Mouse (Mus musculus): Measurements from ENCODE around the gene Moxd1. TPM values are rescaled to one million over a fixed set of nuclear protein-coding genes. Genes with fewer than 3 reads are reported as not detected.
A peak's percentile ranks its signal among the peaks of the same experiment; 100 is the strongest.
"Not testable (repeated sequence)": the region's sequence is repeated elsewhere in the genome, so short reads cannot be mapped to it uniquely, and the experiment has no call there.

The Moxd1 gene
- polyA plus RNA-seq, 1 experiment, result 8.8 TPM

GRCm38 (mm10) chr10:24298260-24299244, 75.2 kb downstream of the Moxd1 start:
- TF ChIP-seq POLR2A (IDR thresholded peaks at IDR 0.05; ENCODE audit: insufficient read depth, low read length) (no peak), EP300 (IDR thresholded peaks at IDR 0.05; ENCODE audit: insufficient read depth, low read depth, low read length) (no peak), CTCF (IDR thresholded peaks at IDR 0.05; ENCODE audit: low read depth, low read length) (peak; percentile 28)
- H3K36me3 ChIP-seq (ENCODE audit: control insufficient read depth, insufficient read depth, low read length, poor library complexity, severe bottlenecking), result no peaks in the 10 kb centered on the region
- no peak overlapping the region for H3K9ac ChIP-seq (ENCODE audit: low read depth, poor library complexity, severe bottlenecking)
- H3K4me3 ChIP-seq (ENCODE audit: low read depth, low read length), result no peak overlapping the region
- no peaks in the 10 kb centered on the region for H3K4me1 ChIP-seq (ENCODE audit: control insufficient read depth, insufficient read depth, low read length)
- no peak overlapping the region for H3K27ac ChIP-seq (ENCODE audit: insufficient read depth, low read length)
- H3K9me3 ChIP-seq (replicated peaks; ENCODE audit: control insufficient read depth, insufficient read depth, low read length, poor library complexity, severe bottlenecking), result no peaks in the 10 kb centered on the region
- H3K27me3 ChIP-seq (ENCODE audit: control insufficient read depth, insufficient read depth, low read length, poor library complexity, severe bottlenecking), result no peaks in the 10 kb centered on the region

DNA sequence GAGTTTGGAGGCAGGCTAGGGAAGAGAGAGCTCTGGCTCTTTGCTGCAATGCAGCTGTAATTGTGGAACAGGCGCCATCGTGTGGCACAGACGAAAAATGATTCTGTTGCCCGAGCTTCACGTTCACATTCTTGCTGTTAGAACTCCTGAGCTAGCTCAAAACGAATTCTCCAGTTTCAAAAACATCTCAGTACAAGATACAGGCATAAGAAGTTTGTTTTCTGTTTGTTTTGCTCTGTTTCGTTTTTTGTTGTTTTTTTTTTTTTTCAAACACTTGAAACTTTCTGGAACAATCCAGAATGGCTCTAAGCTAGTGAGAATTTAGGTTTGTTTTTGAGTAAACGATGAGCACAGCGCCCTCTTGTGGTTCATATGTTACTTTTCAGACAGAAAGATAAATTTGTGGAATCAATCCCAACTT, 88.9 kb downstream of the Moxd1 start:
- H3K4me3 ChIP-seq (ENCODE audit: low read depth, low read length), result no peak overlapping the region
- H3K27me3 ChIP-seq (ENCODE audit: control insufficient read depth, insufficient read depth, low read length, poor library complexity, severe bottlenecking), result no peaks in the 10 kb centered on the region
- no peak overlapping the region for H3K27ac ChIP-seq (ENCODE audit: insufficient read depth, low read length)
- H3K36me3 ChIP-seq (ENCODE audit: control insufficient read depth, insufficient read depth, low read length, poor library complexity, severe bottlenecking), result no peaks in the 10 kb centered on the region
- H3K9me3 ChIP-seq (replicated peaks; ENCODE audit: control insufficient read depth, insufficient read depth, low read length, poor library complexity, severe bottlenecking), result no peaks in the 10 kb centered on the region
- no peak overlapping the region for H3K9ac ChIP-seq (ENCODE audit: low read depth, poor library complexity, severe bottlenecking)
- no peaks in the 10 kb centered on the region for H3K4me1 ChIP-seq (ENCODE audit: control insufficient read depth, insufficient read depth, low read length)
- TF ChIP-seq EP300 (IDR thresholded peaks at IDR 0.05; ENCODE audit: insufficient read depth, low read depth, low read length) (no peak), CTCF (IDR thresholded peaks at IDR 0.05; ENCODE audit: low read depth, low read length) (peak; percentile 73), POLR2A (IDR thresholded peaks at IDR 0.05; ENCODE audit: insufficient read depth, low read length) (no peak)

- H3K4me3 ChIP-seq (ENCODE audit: low read depth, low read length), result no peak overlapping the region
- no peaks in the 10 kb centered on the region for H3K9me3 ChIP-seq (replicated peaks; ENCODE audit: control insufficient read depth, insufficient read depth, low read length, poor library complexity, severe bottlenecking)
- H3K27ac ChIP-seq (ENCODE audit: insufficient read depth, low read length), result no peak overlapping the region
- H3K27me3 ChIP-seq (ENCODE audit: control insufficient read depth, insufficient read depth, low read length, poor library complexity, severe bottlenecking), result no peaks in the 10 kb centered on the region
- H3K9ac ChIP-seq (ENCODE audit: low read depth, poor library complexity, severe bottlenecking), result 0 out of 2 replicates have a peak overlapping the region, but pooled peaks have one; percentile 33
- H3K4me1 ChIP-seq (ENCODE audit: control insufficient read depth, insufficient read depth, low read length), result peaks cover 1% of the 10 kb centered on the region
- TF ChIP-seq EP300 (IDR thresholded peaks at IDR 0.05; ENCODE audit: insufficient read depth, low read depth, low read length) (no peak), CTCF (IDR thresholded peaks at IDR 0.05; ENCODE audit: low read depth, low read length) (no peak), POLR2A (IDR thresholded peaks at IDR 0.05; ENCODE audit: insufficient read depth, low read length) (no peak)
- H3K36me3 ChIP-seq (ENCODE audit: control insufficient read depth, insufficient read depth, low read length, poor library complexity, severe bottlenecking), result no peaks in the 10 kb centered on the region
Observed at GRCm38 (mm10) chr10:24317126-24317836, 94.0 kb downstream of the Moxd1 start.

- no peak overlapping the region for H3K4me3 ChIP-seq (ENCODE audit: low read depth, low read length)
- H3K9me3 ChIP-seq (replicated peaks; ENCODE audit: control insufficient read depth, insufficient read depth, low read length, poor library complexity, severe bottlenecking), result no peaks in the 10 kb centered on the region
- TF ChIP-seq POLR2A (IDR thresholded peaks at IDR 0.05; ENCODE audit: insufficient read depth, low read length), result no peak
- H3K27me3 ChIP-seq (ENCODE audit: control insufficient read depth, insufficient read depth, low read length, poor library complexity, severe bottlenecking), result no peaks in the 10 kb centered on the region
- H3K36me3 ChIP-seq (ENCODE audit: control insufficient read depth, insufficient read depth, low read length, poor library complexity, severe bottlenecking), result no peaks in the 10 kb centered on the region
- peaks cover 5% of the 10 kb centered on the region for H3K4me1 ChIP-seq (ENCODE audit: control insufficient read depth, insufficient read depth, low read length)
- no peak overlapping the region for H3K9ac ChIP-seq (ENCODE audit: low read depth, poor library complexity, severe bottlenecking)
- H3K27ac ChIP-seq (ENCODE audit: insufficient read depth, low read length), result no peak overlapping the region
Observed at GRCm38 (mm10) chr10:24320326-24320725, 97.0 kb downstream of the Moxd1 start.

DNA sequence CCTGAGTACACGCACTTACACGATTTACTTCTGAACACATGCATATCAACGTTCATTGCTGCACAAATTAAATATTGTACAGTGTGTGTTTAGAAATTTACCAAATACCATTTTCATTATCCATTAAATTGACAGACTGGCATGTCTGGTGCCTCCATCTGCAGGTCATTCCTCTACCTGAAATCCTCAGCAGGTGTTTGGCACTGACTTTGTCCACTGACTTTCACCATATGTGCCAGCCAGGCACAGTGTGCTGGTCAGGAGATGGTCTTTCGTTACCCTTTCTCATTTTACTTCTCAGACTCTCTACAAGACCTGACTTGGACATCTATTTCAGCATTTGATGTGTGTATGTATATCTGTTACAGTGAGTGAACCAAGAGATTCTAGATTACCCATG, 99.7 kb downstream of the Moxd1 start:
- Histone ChIP-seq H3K27me3 (ENCODE audit: control insufficient read depth, insufficient read depth, low read length, poor library complexity, severe bottlenecking) (no peaks in the 10 kb centered on the region), H3K36me3 (ENCODE audit: control insufficient read depth, insufficient read depth, low read length, poor library complexity, severe bottlenecking) (no peaks in the 10 kb centered on the region), H3K4me3 (ENCODE audit: low read depth, low read length) (no peak overlapping the region), H3K27ac (ENCODE audit: insufficient read depth, low read length) (no peak overlapping the region), H3K9me3 (replicated peaks; ENCODE audit: control insufficient read depth, insufficient read depth, low read length, poor library complexity, severe bottlenecking) (no peaks in the 10 kb centered on the region), H3K9ac (ENCODE audit: low read depth, poor library complexity, severe bottlenecking) (no peak overlapping the region), H3K4me1 (ENCODE audit: control insufficient read depth, insufficient read depth, low read length) (peaks cover 5% of the 10 kb centered on the region)
- TF ChIP-seq POLR2A (IDR thresholded peaks at IDR 0.05; ENCODE audit: insufficient read depth, low read length), result no peak
- no peak for TF ChIP-seq EP300 (IDR thresholded peaks at IDR 0.05; ENCODE audit: insufficient read depth, low read depth, low read length)
- TF ChIP-seq CTCF (IDR thresholded peaks at IDR 0.05; ENCODE audit: low read depth, low read length), result no peak

- not testable (repeated sequence) for H3K27ac ChIP-seq (ENCODE audit: insufficient read depth, low read length); H3K4me1 ChIP-seq (ENCODE audit: control insufficient read depth, insufficient read depth, low read length); H3K9me3 ChIP-seq (replicated peaks; ENCODE audit: control insufficient read depth, insufficient read depth, low read length, poor library complexity, severe bottlenecking); H3K9ac ChIP-seq (ENCODE audit: low read depth, poor library complexity, severe bottlenecking); H3K27me3 ChIP-seq (ENCODE audit: control insufficient read depth, insufficient read depth, low read length, poor library complexity, severe bottlenecking); H3K36me3 ChIP-seq (ENCODE audit: control insufficient read depth, insufficient read depth, low read length, poor library complexity, severe bottlenecking); H3K4me3 ChIP-seq (ENCODE audit: low read depth, low read length)
- peak; percentile 69; the same call in 1 of the 2 replicates for TF ChIP-seq EP300 (IDR thresholded peaks at IDR 0.05; ENCODE audit: insufficient read depth, low read depth, low read length)
Observed at GRCm38 (mm10) chr10:24327265-24327664, 103.9 kb downstream of the Moxd1 start.
